Mouse (Mus musculus) hindbrain, embryonic 11.5 days (tissue): ENCODE data around the gene Arl8a. TPM values are rescaled to one million over a fixed set of nuclear protein-coding genes. Genes with fewer than 3 reads are reported as not detected.

ENCODE experiments used
- ATAC-seq: fragments of 200-750 bp; cut with Nextera tagmentation; 2 replicates; pipeline ENCODE4 v1.8.0; 2017; ENCODE audit warnings: mild to moderate bottlenecking, moderate TSS enrichment, moderate library complexity; ENCODE audit not compliant: low FRiP score
- DNase-seq: peaks from one replicate; pipeline ENCODE4 v3.0.0-alpha.2; 2015; ENCODE audit warnings: low spot score
- H3K27ac ChIP-seq: fragments of 300-500 bp; sonication (generic); 2 replicates; pipeline ENCODE4 v1.5.1; 2014; ENCODE audit warnings: mild to moderate bottlenecking, low read depth, low read length
- H3K27me3 ChIP-seq: fragments of 300-500 bp; sonication (generic); 2 replicates; pipeline ENCODE4 v1.6.1; 2014; ENCODE audit warnings: mild to moderate bottlenecking, low read length, moderate library complexity, mixed read lengths; ENCODE audit not compliant: control insufficient read depth, insufficient read depth
- H3K36me3 ChIP-seq: fragments of 300-500 bp; sonication (generic); 2 replicates; pipeline ENCODE4 v1.6.1; 2014; ENCODE audit warnings: mild to moderate bottlenecking, low read length, moderate library complexity, mixed read lengths; ENCODE audit not compliant: control insufficient read depth, insufficient read depth
- H3K4me1 ChIP-seq: fragments of 300-500 bp; sonication (generic); replicated peaks from 2 replicates; pipeline ENCODE4 v1.6.1; 2014; ENCODE audit warnings: low read length, mixed read lengths; ENCODE audit not compliant: control insufficient read depth, insufficient read depth
- H3K4me2 ChIP-seq: fragments of 300-500 bp; sonication (generic); replicated peaks from 2 replicates; pipeline ENCODE4 v1.6.1; 2014; ENCODE audit warnings: mild to moderate bottlenecking, low read depth, low read length
- H3K4me3 ChIP-seq: fragments of 300-500 bp; sonication (generic); 2 replicates; pipeline ENCODE4 v1.5.1; 2014; ENCODE audit warnings: low read depth, low read length
- H3K9ac ChIP-seq: fragments of 300-500 bp; sonication (generic); 2 replicates; pipeline ENCODE4 v1.6.1; 2014; ENCODE audit warnings: low read depth, low read length
- H3K9me3 ChIP-seq: fragments of 300-500 bp; sonication (generic); 2 replicates; pipeline ENCODE4 v1.6.1; 2016; ENCODE audit warnings: low read length; ENCODE audit not compliant: control insufficient read depth
- WGBS: fragments of 180-500 bp; shearing (Covaris S2); extraction: QIAGEN DNeasy Blood & Tissue Kit; methylation state at CpG from one replicate; pipeline ENCODE4 v1.1.7; 2014; 5-methylcytosine and 5-hydroxymethylcytosine counted together
- polyA plus RNA-seq: library from polyadenylated mRNA; unstranded; fragments of >200 nt; fragmentation: Nextera tagmentation; extraction: Ambion mirVana; gene quantifications from 2 replicates; pipeline ENCODE4 v1.2.1, GENCODE M21; 2014

The Arl8a gene
- polyA plus RNA-seq, 1 experiment from 2014 or later: 84.6 TPM

DNA sequence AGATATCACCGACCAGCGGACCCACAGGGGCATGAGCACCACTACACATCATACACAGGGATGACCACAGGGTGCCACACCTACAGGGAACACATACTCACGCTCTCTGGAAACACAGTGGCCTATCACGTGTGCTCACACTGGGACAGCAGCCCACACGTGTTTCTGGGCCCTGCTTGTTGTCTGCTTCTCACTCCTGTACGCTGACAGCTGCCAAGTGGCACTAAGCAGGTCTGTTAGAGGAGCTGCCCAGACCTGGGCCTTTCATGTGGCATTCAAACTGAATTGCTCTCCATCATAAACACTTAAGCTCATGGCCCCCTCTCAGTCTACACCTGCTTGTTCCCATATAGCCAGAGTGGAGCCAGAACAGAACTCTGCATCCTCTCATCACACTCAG is 9.7 kb downstream of the Arl8a start:
- no peak for ATAC-seq
- H3K4me3 ChIP-seq: no peak overlapping the region
- no peaks in the 10 kb centered on the region for H3K9me3 ChIP-seq
- H3K4me1 ChIP-seq: 0 out of 2 replicates have a peak, but pooled peaks cover 3% of the 10 kb centered on the region
- H3K27ac ChIP-seq: no peak overlapping the region
- H3K4me2 ChIP-seq: no peak overlapping the region
- WGBS: 81% methylated on average over 6 of the region's 6 CpGs
- H3K9ac ChIP-seq: no peak overlapping the region
- no peaks in the 10 kb centered on the region for H3K36me3 ChIP-seq
- no peak for DNase-seq
- H3K27me3 ChIP-seq: no peaks in the 10 kb centered on the region

DNA sequence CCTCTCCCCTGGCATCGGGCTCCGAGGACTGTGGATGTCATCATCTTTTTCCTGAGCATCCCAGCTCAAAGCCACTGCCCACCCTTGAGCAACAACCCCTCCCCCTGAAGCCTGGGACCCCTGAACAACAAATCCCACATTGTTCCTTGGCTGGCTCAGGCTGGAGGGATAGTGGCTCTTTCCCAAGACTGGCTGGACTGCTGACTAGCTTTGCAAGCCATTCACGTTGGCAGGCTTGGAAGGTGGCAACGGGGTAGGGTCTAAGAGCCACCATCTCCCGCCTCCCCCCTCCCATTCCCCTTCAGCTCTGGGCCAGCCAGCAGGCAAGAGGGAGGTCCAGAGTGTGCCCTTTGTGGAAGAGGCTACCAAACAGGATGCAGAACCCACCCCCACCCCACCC is 12.0 kb downstream of the Arl8a start:
- H3K4me1 ChIP-seq: 0 out of 2 replicates have a peak, but pooled peaks cover 3% of the 10 kb centered on the region
- no peaks in the 10 kb centered on the region for H3K27me3 ChIP-seq
- DNase-seq: peak; percentile 36
- no peaks in the 10 kb centered on the region for H3K9me3 ChIP-seq
- H3K27ac ChIP-seq: peak overlapping the region; percentile 4; the same call in 1 of the 2 replicates
- ATAC-seq: peak; percentile 42
- no peak overlapping the region for H3K9ac ChIP-seq
- no peak overlapping the region for H3K4me3 ChIP-seq
- H3K36me3 ChIP-seq: no peaks in the 10 kb centered on the region
- whole genome bisulfite sequencing: 50% methylated on average over 5 of the region's 5 CpGs
- no peak overlapping the region for H3K4me2 ChIP-seq

DNA sequence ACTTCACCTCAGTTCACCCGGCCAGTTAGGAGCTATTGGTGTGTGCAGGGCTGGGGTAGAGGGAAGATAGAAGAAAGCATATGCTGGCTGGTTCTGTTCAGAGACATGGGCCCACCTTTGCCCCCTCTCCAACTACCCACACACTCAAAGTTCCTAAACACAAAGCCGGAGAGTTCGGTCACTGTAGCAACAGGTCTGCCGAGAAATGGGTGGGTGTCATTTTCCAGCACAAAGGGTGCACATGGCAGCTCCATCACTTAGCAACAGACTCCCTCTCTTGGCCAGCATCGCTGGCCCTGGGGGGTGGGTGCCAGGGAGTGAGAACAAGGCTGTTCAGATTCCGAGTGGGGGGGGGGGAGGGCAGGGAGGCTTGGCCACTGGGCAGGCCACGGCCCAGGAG is 12.4 kb downstream of the Arl8a start:
- DNase-seq (peak; percentile 27), ATAC-seq (peak; percentile 41)
- H3K36me3 ChIP-seq: no peaks in the 10 kb centered on the region
- no peaks in the 10 kb centered on the region for H3K9me3 ChIP-seq
- no peak overlapping the region for H3K4me3 ChIP-seq
- 42% methylated on average over 7 of the region's 7 CpGs for WGBS
- H3K4me1 ChIP-seq: 0 out of 2 replicates have a peak, but pooled peaks cover 3% of the 10 kb centered on the region
- H3K9ac ChIP-seq: no peak overlapping the region
- no peak overlapping the region for H3K27ac ChIP-seq
- no peak overlapping the region for H3K4me2 ChIP-seq
- no peaks in the 10 kb centered on the region for H3K27me3 ChIP-seq

GRCm38 (mm10) chr1:135159556-135160123 is 13.0 kb downstream of the Arl8a start:
- Histone ChIP-seq H3K4me1 (0 out of 2 replicates have a peak, but pooled peaks cover 3% of the 10 kb centered on the region), H3K27ac (no peak overlapping the region), H3K4me3 (no peak overlapping the region), H3K36me3 (no peaks in the 10 kb centered on the region), H3K9ac (no peak overlapping the region), H3K4me2 (no peak overlapping the region), H3K9me3 (no peaks in the 10 kb centered on the region), H3K27me3 (no peaks in the 10 kb centered on the region)
- DNase-seq (no peak), ATAC-seq (no peak)
- 84% methylated on average over 11 of the region's 11 CpGs for whole genome bisulfite sequencing

GRCm38 (mm10) chr1:135160411-135161050 is 13.9 kb downstream of the Arl8a start:
- H3K9me3 ChIP-seq: no peaks in the 10 kb centered on the region
- H3K4me1 ChIP-seq: 0 out of 2 replicates have a peak, but pooled peaks cover 3% of the 10 kb centered on the region
- 87% methylated on average over 13 of the region's 13 CpGs for WGBS
- no peak overlapping the region for H3K4me2 ChIP-seq
- H3K36me3 ChIP-seq: no peaks in the 10 kb centered on the region
- no peak overlapping the region for H3K4me3 ChIP-seq
- DNase-seq (no peak), ATAC-seq (no peak)
- H3K9ac ChIP-seq: no peak overlapping the region
- H3K27me3 ChIP-seq: no peaks in the 10 kb centered on the region
- H3K27ac ChIP-seq: no peak overlapping the region

GRCm38 (mm10) chr1:135162720-135163119 is 16.1 kb downstream of the Arl8a start:
- H3K27me3 ChIP-seq: no peaks in the 10 kb centered on the region
- DNase-seq (no peak), ATAC-seq (no peak)
- no peak overlapping the region for H3K27ac ChIP-seq
- H3K36me3 ChIP-seq: no peaks in the 10 kb centered on the region
- H3K9ac ChIP-seq: no peak overlapping the region
- WGBS: 34% methylated on average over 6 of the region's 6 CpGs
- no peak overlapping the region for H3K4me3 ChIP-seq
- H3K4me2 ChIP-seq: no peak overlapping the region
- H3K4me1 ChIP-seq: 0 out of 2 replicates have a peak, but pooled peaks cover 3% of the 10 kb centered on the region
- no peaks in the 10 kb centered on the region for H3K9me3 ChIP-seq

DNA sequence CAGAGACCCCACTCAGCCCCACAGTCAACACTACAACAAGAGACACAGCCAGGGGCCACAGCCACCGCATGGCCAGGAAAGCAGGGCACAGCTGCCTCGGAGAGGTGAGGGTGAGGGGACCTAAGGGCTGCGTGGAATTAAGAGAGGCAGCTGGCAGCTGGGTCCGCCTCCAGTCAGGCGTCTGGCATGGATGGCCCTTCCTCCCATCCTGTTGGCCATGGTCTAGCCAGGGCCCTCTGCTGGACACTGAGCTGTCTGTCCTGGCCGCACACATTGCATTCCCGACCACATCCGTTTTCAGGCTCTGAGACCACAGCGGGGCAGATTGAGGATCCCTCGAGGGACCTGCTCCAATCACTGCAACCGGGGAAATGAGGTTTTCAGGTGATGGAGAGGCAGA is 20.8 kb downstream of the Arl8a start, which contains the start of gene Gpr37l1:
Gpr37l1 (minus strand) TSS at position 247 of the 400 bp plus-strand sequence.
- WGBS: 63% methylated on average over 11 of the region's 11 CpGs

GRCm38 (mm10) chr1:135168453-135169200 is 22.0 kb downstream of the Arl8a start:
- 90% methylated on average over 10 of the region's 10 CpGs for WGBS
- no peaks in the 10 kb centered on the region for H3K27me3 ChIP-seq
- no peaks in the 10 kb centered on the region for H3K4me1 ChIP-seq
- ATAC-seq (no peak), DNase-seq (no peak)
- no peaks in the 10 kb centered on the region for H3K9me3 ChIP-seq
- H3K4me2 ChIP-seq: no peak overlapping the region
- no peak overlapping the region for H3K4me3 ChIP-seq
- H3K36me3 ChIP-seq: no peaks in the 10 kb centered on the region
- no peak overlapping the region for H3K27ac ChIP-seq
- H3K9ac ChIP-seq: no peak overlapping the region

More for the DNA sequence above, 20.8 kb downstream of the Arl8a start, which contains the start of gene Gpr37l1:
- no peak for ATAC-seq
- Histone ChIP-seq H3K9me3 (no peaks in the 10 kb centered on the region), H3K4me2 (no peak within 1 kb of the TSS), H3K27me3 (no peaks in the 10 kb centered on the region), H3K36me3 (no peaks in the 10 kb centered on the region), H3K4me3 (no peak within 1 kb of the TSS), H3K27ac (no peak within 1 kb of the TSS), H3K4me1 (no peaks in the 10 kb centered on the region), H3K9ac (no peak within 1 kb of the TSS)
- DNase-seq: no peak
